Mouse (Mus musculus): ENCODE results near the gene Tmc5.

The Tmc5 gene

GRCm38 (mm10) chr7:118597201-118597600, at the start of gene Tmc5:
Tmc5 (plus strand) TSS chr7:118597297.
- DNase-seq (ENCODE audit: low spot score in 2 of 2) = no peak

DNA sequence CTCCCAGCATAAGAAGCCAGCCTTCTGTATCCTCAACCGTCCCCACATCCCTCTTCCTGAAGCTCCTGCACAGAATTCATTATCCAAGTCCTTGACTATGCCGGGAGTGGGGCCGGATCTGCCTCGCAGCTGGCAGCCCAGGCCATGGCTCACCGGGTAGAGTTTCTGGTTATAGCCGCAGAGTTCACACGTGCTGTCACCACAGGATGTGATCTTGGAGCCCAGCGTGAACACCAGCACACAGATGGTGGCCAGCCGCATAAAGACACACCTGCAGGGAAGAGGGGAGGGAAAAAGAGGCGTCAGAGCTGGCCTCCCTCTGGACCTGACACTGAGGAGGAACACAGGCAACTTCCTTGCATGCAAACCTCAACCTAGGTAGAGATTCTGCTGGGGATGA, 49.6 kb upstream of the Tmc5 start:
- no peak for DNase-seq (ENCODE audit: low spot score in 2 of 2)

- DNase-seq (ENCODE audit: low spot score in 2 of 2) = no peak
These were observed 43.2 kb upstream of the Tmc5 start for GRCm38 (mm10) chr7:118553881-118554280.

- no peak for DNase-seq (ENCODE audit: low spot score in 2 of 2)
These were observed 42.8 kb upstream of the Tmc5 start for GRCm38 (mm10) chr7:118554290-118554689.

DNA sequence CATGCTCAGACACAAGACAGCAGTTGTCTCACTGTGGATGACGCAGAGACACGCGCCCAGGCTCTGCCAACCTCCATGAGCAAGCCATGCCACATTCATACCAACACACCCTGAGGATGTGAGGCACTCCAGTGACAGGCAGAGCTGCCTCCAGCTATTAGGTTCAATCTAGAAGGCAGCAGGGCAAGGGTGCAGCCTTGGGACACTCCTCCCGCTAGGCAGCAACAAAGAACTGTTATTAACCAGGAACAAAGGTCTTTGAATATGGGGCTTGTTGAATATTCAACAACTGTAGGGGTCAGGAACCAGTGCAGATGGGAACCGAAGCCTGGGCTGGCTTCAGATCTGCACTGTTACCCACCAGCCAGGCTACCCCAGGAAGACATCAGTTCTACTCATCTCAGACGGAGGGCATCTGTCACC, 28.0 kb upstream of the Tmc5 start:
- DNase-seq (ENCODE audit: low spot score in 2 of 2) = no peak

DNA sequence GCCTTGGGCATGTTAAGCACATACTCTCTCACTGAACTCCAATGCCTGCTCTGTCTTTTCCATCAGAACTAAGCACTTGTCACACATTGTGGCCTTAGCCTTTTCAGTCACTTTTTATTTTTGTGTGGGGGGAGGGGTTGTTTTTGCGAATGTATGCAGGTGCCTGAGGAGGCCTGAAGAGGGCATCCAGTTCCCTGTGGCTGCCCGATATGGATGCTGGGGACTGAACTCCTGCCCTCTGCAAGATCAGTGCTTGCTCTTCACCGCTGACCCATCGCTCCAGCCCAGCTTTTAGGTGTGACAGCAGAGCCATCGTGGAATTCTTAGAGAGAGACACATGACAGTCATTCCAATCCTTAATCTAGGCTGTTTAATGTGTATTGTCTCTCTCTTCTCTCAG, 25.7 kb upstream of the Tmc5 start:
- no peak for DNase-seq (ENCODE audit: low spot score in 2 of 2)

GRCm38 (mm10) chr7:118572039-118572438, 25.1 kb upstream of the Tmc5 start:
- DNase-seq (ENCODE audit: low spot score in 2 of 2) = no peak

- DNase-seq (ENCODE audit: low spot score in 2 of 2) = no peak
These were observed 18.8 kb upstream of the Tmc5 start for GRCm38 (mm10) chr7:118578269-118578668.

DNA sequence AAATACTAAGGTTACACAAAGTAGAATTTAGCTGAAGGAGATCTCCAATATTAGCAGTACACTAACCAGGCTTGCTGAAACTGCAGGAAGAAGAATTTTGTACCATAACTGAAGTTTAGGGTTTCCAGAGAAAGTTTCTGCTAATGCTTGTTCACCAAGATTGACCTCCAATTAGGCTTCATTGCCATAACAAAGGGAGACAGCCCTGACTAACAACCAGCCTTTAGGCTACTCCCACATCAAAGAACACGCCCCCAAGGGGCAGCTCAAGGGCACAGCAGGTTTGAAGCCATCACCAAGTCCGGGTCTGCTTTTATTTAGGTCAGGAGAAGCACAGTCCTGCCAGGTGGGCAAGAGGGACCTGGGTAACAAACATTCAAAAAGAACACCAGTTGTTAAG, 17.2 kb upstream of the Tmc5 start:
- no peak for DNase-seq (ENCODE audit: low spot score in 2 of 2)

GRCm38 (mm10) chr7:118583821-118584220, 13.3 kb upstream of the Tmc5 start:
- DNase-seq (ENCODE audit: low spot score in 2 of 2) = no peak

DNA sequence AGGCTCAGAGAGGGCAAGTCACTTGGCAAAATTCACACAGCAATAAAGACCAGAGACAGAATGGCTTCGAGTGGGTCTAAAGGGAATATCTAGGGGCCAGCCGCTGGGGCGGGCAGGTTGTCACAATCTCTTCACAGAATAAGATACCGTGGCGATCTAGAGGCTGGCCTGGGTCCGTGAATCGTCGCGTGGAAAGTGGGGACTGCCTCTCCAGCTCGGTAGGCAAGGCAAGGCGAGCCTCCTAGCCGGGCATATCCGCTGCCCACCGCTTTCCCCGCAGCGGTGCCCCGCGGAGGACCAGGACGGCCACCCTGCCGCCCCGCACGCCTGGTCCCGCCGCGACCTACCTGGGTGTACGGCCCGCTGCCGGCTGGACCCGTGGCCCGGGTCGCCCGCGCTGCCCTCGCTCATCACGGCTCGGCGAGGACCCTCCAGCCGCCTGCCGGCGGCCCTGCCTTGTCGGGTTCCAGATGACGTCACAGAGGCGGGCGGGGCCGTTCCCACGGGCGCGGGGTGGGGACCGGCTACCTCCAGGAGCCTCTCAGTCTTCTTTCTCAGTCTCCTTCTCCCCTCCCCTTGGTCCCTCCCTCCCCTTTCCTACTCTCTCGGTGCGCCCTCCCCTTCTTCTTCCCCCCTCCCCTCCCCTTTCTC, 12.7 kb upstream of the Tmc5 start, which contains the start of gene Tmc7:
Tmc7 (minus strand) TSS at position 480 of the 651 bp plus-strand sequence.
- peak; percentile 46 to 72 for DNase-seq (ENCODE audit: low spot score in 2 of 2)

GRCm38 (mm10) chr7:118584926-118585325, 12.2 kb upstream of the Tmc5 start:
- no peak for DNase-seq (ENCODE audit: low spot score in 2 of 2)

DNA sequence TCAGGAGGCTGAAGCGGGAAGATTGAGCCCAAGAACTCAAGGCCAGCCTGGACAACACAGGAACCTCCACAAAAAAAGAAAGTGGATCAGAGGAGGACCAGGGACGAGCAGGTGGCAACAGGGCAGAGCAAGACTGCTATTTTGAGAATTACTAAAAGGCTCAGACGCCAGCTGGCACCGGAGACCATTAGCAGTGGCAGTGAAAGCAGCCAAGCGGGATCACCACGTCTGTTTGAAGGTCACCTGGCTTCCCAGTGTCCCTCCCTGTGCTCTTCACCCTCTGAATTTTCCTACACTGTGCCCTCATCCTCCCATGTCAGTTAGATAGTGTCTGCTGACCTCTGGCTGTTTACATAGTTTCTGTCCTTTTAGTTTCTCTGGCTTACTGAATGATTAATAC, 11.2 kb upstream of the Tmc5 start:
- no peak for DNase-seq (ENCODE audit: low spot score in 2 of 2)

DNA sequence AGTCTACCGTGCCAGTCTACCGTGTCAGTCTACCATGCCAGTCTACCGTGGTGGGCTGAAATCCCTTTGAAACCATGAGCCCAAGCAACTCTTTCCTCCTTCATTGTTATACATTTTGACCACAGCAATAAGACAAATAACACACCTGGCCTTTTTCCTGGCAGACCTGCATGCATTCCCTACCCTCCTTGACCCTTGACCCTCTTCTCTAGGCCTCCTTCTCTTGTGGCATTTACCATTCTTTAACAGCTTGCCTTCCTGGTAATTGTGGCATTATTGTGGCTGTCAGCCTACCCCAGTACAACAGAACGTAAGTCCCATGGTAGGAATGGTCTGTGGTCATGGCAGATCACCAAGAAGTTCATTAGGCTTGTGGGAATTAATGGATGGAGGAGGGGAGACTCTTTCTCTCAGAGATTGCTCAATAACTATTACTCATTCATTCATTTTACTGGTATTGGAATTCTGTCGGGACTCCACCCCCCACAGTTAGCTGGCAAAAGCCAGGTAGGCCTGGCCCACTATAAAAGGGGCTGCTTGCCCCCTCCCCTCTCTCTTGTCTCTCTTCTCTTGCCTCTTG, 6.3 kb upstream of the Tmc5 start:
- no peak for DNase-seq (ENCODE audit: low spot score in 2 of 2)

DNA sequence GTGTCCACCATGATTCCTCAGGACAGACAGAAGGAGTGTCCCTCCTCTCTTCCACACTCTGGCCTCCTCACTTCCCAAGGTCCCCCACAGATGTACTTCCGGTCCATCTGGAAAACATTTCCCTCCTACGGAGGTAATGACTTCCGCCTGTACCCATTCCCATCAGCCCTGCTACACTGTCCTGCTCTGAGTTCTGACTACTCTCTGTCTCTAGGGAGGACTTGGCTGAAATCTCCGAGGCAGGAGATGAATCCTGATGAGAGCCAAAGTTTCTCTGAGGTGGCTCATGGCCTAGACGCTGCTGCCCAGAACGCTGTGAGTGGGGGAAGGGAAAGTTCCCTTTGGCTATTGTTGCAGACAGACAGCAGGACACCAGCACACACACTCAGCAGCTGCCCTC, 5.0 kb upstream of the Tmc5 start:
- no peak for DNase-seq (ENCODE audit: low spot score in 2 of 2)

GRCm38 (mm10) chr7:118593567-118594407, 3.3 kb upstream of the Tmc5 start:
- DNase-seq (ENCODE audit: low spot score in 2 of 2) = peak in 1 of 2 experiments; percentile 58

- DNase-seq (ENCODE audit: low spot score in 2 of 2) = no peak
These were observed 2.5 kb upstream of the Tmc5 start for GRCm38 (mm10) chr7:118594611-118595010.

DNA sequence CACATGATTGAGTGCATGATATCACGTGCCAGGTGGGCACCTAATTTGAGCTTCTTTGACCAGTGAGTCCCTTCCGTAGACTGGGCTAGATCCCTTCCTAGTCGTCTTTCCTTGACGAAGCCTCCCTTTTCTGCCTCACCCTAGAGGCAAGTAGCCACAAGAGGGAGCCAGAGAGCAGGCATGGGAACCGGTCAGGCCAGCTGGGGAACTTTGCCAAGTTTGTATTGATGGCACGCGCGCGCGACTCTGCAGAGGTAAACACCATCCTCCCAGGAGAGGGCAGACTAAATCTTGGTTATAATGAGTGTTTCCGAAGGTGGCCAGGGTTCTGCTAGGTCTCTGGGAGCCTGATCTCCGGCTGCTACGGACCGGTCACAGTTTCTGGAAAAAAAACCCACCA, 1.9 kb upstream of the Tmc5 start:
- DNase-seq (ENCODE audit: low spot score in 2 of 2) = peak; percentile 95 to 97

DNA sequence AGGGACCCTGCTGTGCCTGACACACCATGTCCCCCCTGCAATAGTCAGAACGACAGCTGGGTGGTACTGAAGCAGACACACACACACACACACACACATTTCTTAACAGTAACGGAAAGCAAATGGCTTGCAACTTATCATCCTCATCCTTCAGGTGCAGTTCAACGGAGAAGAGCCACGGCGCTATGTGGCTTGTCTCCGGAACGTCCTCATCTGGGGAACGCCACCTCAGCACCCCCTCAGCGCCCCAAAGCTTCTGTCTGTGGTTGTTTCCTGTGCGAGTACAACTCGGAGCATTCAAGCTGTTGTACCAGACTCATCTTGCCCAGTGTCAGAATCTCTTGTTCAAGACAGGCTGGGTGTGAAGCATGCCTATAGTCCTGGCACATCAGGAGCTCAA, 826 bp upstream of the Tmc5 start:
- no peak for DNase-seq (ENCODE audit: low spot score in 2 of 2)

DNA sequence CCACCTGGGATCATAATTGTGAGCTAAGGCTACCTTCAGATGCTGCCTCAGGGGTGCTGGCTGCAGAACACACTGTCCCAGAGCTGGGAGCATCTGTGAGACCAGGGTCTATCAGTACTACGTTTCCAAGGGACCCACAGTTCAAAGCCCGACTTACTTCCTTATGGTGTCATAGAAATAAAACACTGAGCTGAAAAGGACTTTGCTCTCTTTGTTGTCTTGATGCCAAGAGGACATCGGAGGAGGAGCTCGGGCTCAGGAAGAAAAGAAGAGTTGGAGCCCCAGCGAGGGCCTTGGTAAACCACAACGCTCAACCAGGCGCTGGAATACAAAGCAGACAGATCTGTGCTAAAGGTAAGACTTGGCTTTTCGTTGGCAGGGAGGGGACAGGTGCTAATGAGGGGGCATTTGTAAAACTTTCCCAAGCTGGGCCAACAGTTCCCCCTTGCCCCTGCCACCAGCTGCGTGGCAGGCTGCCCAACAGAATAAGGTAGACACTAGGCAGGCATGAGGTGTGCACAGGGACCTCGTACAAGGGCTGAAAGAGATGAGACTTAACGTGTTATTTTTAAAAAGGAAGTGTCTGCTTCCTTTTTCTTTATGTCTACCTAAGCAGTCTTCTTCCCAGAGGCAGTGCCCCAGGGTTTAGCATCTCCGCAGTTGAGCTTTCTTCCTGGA, 3.0 kb downstream of the Tmc5 start:
- no peak for DNase-seq (ENCODE audit: low spot score in 2 of 2)

- no peak for DNase-seq (ENCODE audit: low spot score in 2 of 2)
These were observed 7.7 kb downstream of the Tmc5 start for GRCm38 (mm10) chr7:118604842-118605241.

GRCm38 (mm10) chr7:118609815-118610214, 12.7 kb downstream of the Tmc5 start:
- DNase-seq (ENCODE audit: low spot score in 2 of 2) = no peak
